Mouse (Mus musculus): ENCODE measurements around the gene Erc1. TPM values are rescaled to one million over a fixed set of nuclear protein-coding genes. Genes with fewer than 3 reads are reported as not detected.

Erc1 gene
- polyA plus RNA-seq, 1 experiment from 2014 or later: 35.7 TPM

GRCm38 (mm10) chr6:119738638-119739375 lies 109.2 kb downstream of the Erc1 start:
- peaks cover 11% of the 10 kb centered on the region for H3K4me1 ChIP-seq
- WGBS: 92% methylated on average over 4 of the region's 4 CpGs
- no peak overlapping the region for H3K27ac ChIP-seq
- H3K27me3 ChIP-seq (replicated peaks): no peaks in the 10 kb centered on the region
- no peak for ATAC-seq (ENCODE audit: low FRiP score, low read depth)
- H3K4me2 ChIP-seq (replicated peaks): no peak overlapping the region
- H3K9ac ChIP-seq: no peak overlapping the region
- no peaks in the 10 kb centered on the region for H3K9me3 ChIP-seq
- peaks cover 10% of the 10 kb centered on the region for H3K36me3 ChIP-seq
- no peak overlapping the region for H3K4me3 ChIP-seq

DNA sequence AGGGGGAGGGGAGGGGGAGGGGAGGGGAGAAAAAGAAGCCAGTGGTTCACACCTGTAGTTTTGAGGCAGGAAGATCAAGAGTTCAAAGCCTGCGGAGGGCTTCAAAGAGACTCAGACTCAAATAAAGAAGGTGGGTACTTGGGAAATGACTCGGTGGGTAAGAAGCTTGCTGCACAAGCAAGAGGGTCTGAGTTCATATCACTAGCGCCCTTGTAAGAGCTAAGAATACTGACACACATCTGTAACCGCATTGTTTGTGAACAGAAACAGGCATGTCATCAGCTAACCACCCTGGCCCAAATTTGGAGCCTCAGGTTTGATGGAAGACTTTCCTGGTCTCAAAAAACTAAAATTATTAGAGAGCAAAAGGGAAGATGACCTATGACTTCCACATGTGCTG lies 110.3 kb downstream of the Erc1 start:
- WGBS: 96% methylated on average over 4 of the region's 4 CpGs
- peaks cover 4% of the 10 kb centered on the region for H3K36me3 ChIP-seq
- no peak overlapping the region for H3K4me3 ChIP-seq
- ATAC-seq (ENCODE audit: low FRiP score, low read depth): no peak
- no peak overlapping the region for H3K27ac ChIP-seq
- no peak overlapping the region for H3K9ac ChIP-seq
- no peak overlapping the region for H3K4me2 ChIP-seq (replicated peaks)
- H3K9me3 ChIP-seq: no peaks in the 10 kb centered on the region
- H3K4me1 ChIP-seq: peaks cover 11% of the 10 kb centered on the region
- no peaks in the 10 kb centered on the region for H3K27me3 ChIP-seq (replicated peaks)

- H3K4me2 ChIP-seq (replicated peaks): no peak overlapping the region
- no peak overlapping the region for H3K9ac ChIP-seq
- no peak overlapping the region for H3K4me3 ChIP-seq
- 59% methylated on average over 2 of the region's 2 CpGs for WGBS
- H3K36me3 ChIP-seq: no peaks in the 10 kb centered on the region
- H3K9me3 ChIP-seq: no peaks in the 10 kb centered on the region
- H3K27me3 ChIP-seq (replicated peaks): no peaks in the 10 kb centered on the region
- no peak for ATAC-seq (ENCODE audit: low FRiP score, low read depth)
- no peak overlapping the region for H3K27ac ChIP-seq
- peaks cover 11% of the 10 kb centered on the region for H3K4me1 ChIP-seq
These were observed 112.0 kb downstream of the Erc1 start for GRCm38 (mm10) chr6:119735937-119736336.

DNA sequence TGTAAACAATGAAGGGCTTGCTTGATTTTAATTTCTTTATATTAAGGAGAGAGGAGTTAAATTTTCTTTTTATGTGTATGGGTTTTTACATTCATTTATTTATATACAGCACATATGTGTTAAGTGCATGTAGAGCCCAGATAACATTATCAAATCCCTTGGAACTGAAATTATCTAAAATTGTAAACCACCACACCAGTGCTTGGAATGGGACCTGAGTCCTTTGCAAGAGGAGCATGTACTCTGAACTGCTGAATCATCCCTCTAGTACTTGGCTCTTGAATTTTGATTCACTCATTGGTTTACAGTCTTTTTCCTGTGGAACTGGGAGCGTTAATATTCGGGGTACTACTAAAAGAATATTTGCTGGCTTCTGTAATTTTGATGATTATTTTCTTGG lies 116.8 kb downstream of the Erc1 start:
- H3K9me3 ChIP-seq: no peaks in the 10 kb centered on the region
- H3K4me2 ChIP-seq (replicated peaks): no peak overlapping the region
- H3K4me3 ChIP-seq: no peak overlapping the region
- peaks cover 10% of the 10 kb centered on the region for H3K4me1 ChIP-seq
- no peaks in the 10 kb centered on the region; the same call in 1 of the 2 replicates for H3K36me3 ChIP-seq
- WGBS: 95% methylated on average over 2 of the region's 2 CpGs
- no peak overlapping the region for H3K27ac ChIP-seq
- no peak overlapping the region for H3K9ac ChIP-seq
- ATAC-seq (ENCODE audit: low FRiP score, low read depth): no peak
- no peaks in the 10 kb centered on the region for H3K27me3 ChIP-seq (replicated peaks)

GRCm38 (mm10) chr6:119715234-119715633 lies 132.7 kb downstream of the Erc1 start:
- no peak overlapping the region for H3K9ac ChIP-seq
- no peak overlapping the region for H3K27ac ChIP-seq
- no peak for ATAC-seq (ENCODE audit: low FRiP score, low read depth)
- peaks cover 11% of the 10 kb centered on the region for H3K36me3 ChIP-seq
- no peaks in the 10 kb centered on the region for H3K27me3 ChIP-seq (replicated peaks)
- no peaks in the 10 kb centered on the region for H3K4me1 ChIP-seq
- WGBS: 92% methylated on average over 2 of the region's 2 CpGs
- no peaks in the 10 kb centered on the region for H3K9me3 ChIP-seq
- no peak overlapping the region for H3K4me3 ChIP-seq
- no peak overlapping the region for H3K4me2 ChIP-seq (replicated peaks)

- Histone ChIP-seq H3K4me2 (replicated peaks) (no peak overlapping the region), H3K9ac (no peak overlapping the region), H3K36me3 (peaks cover 11% of the 10 kb centered on the region), H3K4me3 (no peak overlapping the region), H3K27me3 (replicated peaks) (no peaks in the 10 kb centered on the region), H3K9me3 (no peaks in the 10 kb centered on the region), H3K27ac (no peak overlapping the region), H3K4me1 (no peaks in the 10 kb centered on the region)
- no peak for ATAC-seq (ENCODE audit: low FRiP score, low read depth)
- 91% methylated on average over 2 of the region's 2 CpGs for WGBS
These were observed 134.0 kb downstream of the Erc1 start for GRCm38 (mm10) chr6:119713961-119714360.

GRCm38 (mm10) chr6:119712486-119712885 lies 135.5 kb downstream of the Erc1 start:
- no peaks in the 10 kb centered on the region for H3K27me3 ChIP-seq (replicated peaks)
- H3K4me1 ChIP-seq: no peaks in the 10 kb centered on the region
- no peak for ATAC-seq (ENCODE audit: low FRiP score, low read depth)
- H3K9ac ChIP-seq: no peak overlapping the region
- no peak overlapping the region for H3K4me3 ChIP-seq
- H3K9me3 ChIP-seq: no peaks in the 10 kb centered on the region
- no peak overlapping the region for H3K4me2 ChIP-seq (replicated peaks)
- H3K36me3 ChIP-seq: peaks cover 11% of the 10 kb centered on the region
- H3K27ac ChIP-seq: no peak overlapping the region
- 81% methylated on average over 1 of the region's 1 CpGs for WGBS

- Histone ChIP-seq H3K4me1 (no peaks in the 10 kb centered on the region), H3K27me3 (replicated peaks) (no peaks in the 10 kb centered on the region), H3K4me2 (replicated peaks) (no peak overlapping the region), H3K27ac (no peak overlapping the region), H3K9me3 (no peaks in the 10 kb centered on the region), H3K36me3 (peaks cover 11% of the 10 kb centered on the region), H3K9ac (no peak overlapping the region), H3K4me3 (no peak overlapping the region)
- no peak for ATAC-seq (ENCODE audit: low FRiP score, low read depth)
- 80% methylated on average over 8 of the region's 8 CpGs for WGBS
These were observed 136.2 kb downstream of the Erc1 start for GRCm38 (mm10) chr6:119711649-119712305.

DNA sequence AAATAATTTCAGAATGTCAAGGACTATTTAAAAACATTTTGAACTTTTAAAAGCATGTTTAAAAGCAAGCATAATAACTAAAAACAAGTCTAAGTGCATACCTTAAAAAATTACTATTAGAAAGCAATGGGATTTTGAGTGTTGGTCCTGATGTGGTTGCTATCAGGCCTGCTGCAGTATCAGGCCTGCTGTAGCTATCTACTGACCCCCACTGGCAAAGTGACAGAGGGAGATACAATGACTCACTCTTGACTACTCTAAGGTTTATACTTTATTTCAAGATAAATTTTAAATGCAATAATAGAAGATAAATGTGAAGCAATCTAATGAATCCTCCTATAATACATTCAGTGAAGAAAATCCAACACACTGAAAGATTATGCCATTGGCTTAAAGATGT lies 138.4 kb downstream of the Erc1 start:
- Histone ChIP-seq H3K36me3 (peaks cover 6% of the 10 kb centered on the region), H3K9me3 (no peaks in the 10 kb centered on the region)

DNA sequence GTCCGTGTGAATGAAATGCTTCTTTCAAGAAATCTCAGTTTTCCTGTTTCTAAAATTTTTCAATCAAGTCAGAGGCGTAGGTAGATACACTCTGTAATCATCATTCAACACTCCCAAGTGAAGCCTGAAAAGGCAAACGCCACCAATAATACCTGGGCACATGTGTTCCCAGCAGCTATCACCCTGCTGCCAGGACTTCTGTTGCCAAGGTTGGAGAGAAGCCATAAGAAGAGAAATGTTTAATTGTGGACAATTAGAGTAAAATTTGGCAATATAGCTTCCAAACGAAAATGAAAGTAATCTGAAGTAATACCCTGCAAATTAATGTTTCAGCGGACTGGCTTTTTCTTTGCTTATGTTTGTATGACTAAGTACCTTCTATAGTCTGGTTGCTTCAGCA lies 140.1 kb downstream of the Erc1 start:
- Histone ChIP-seq H3K4me2 (replicated peaks) (no peak overlapping the region), H3K27me3 (replicated peaks) (no peaks in the 10 kb centered on the region), H3K4me1 (no peaks in the 10 kb centered on the region), H3K4me3 (no peak overlapping the region), H3K9me3 (no peaks in the 10 kb centered on the region), H3K36me3 (peaks cover under 1% of the 10 kb centered on the region; the same call in 1 of the 2 replicates), H3K27ac (no peak overlapping the region), H3K9ac (no peak overlapping the region)
- ATAC-seq (ENCODE audit: low FRiP score, low read depth): no peak
- WGBS: 88% methylated on average over 5 of the region's 5 CpGs

More for the DNA sequence above, 138.4 kb downstream of the Erc1 start:
- Histone ChIP-seq H3K9ac (no peak overlapping the region), H3K27ac (no peak overlapping the region), H3K27me3 (replicated peaks) (no peaks in the 10 kb centered on the region), H3K4me1 (no peaks in the 10 kb centered on the region), H3K4me2 (replicated peaks) (no peak overlapping the region), H3K4me3 (no peak overlapping the region)
- no peak for ATAC-seq (ENCODE audit: low FRiP score, low read depth)

DNA sequence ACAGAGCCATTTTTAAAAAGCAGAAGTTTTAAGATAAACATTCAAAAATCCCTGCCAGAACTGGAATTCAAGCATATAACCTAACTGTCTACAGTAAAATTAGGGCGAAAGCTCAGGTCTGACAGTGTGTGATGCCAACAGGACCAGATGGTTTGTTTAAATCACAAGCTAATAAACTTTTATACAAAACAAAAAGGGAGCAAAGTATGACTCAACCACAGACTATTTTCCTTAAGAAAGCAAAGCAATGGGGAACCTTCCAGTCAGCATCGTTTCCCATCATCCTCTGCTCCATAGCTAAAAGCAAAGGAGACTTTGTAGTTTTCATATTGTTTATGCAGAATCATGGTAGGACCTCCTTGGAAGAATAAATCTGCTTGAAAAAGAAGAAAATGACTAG lies 143.1 kb downstream of the Erc1 start:
- no peaks in the 10 kb centered on the region for H3K27me3 ChIP-seq (replicated peaks)
- H3K4me1 ChIP-seq: no peaks in the 10 kb centered on the region
- no peak overlapping the region for H3K4me3 ChIP-seq
- no peak overlapping the region for H3K4me2 ChIP-seq (replicated peaks)
- ATAC-seq (ENCODE audit: low FRiP score, low read depth): no peak
- H3K36me3 ChIP-seq: no peaks in the 10 kb centered on the region
- H3K27ac ChIP-seq: no peak overlapping the region
- WGBS: 95% methylated on average over 2 of the region's 2 CpGs
- no peak overlapping the region for H3K9ac ChIP-seq
- H3K9me3 ChIP-seq: no peaks in the 10 kb centered on the region

GRCm38 (mm10) chr6:119692754-119693153 lies 155.2 kb downstream of the Erc1 start:
- no peaks in the 10 kb centered on the region for H3K9me3 ChIP-seq
- H3K27ac ChIP-seq: no peak overlapping the region
- no peak overlapping the region for H3K4me2 ChIP-seq (replicated peaks)
- WGBS: 95% methylated on average over 5 of the region's 5 CpGs
- no peaks in the 10 kb centered on the region for H3K4me1 ChIP-seq
- H3K36me3 ChIP-seq: peaks cover 26% of the 10 kb centered on the region; the same call in 1 of the 2 replicates
- no peaks in the 10 kb centered on the region for H3K27me3 ChIP-seq (replicated peaks)
- ATAC-seq (ENCODE audit: low FRiP score, low read depth): no peak
- H3K9ac ChIP-seq: no peak overlapping the region
- H3K4me3 ChIP-seq: no peak overlapping the region

DNA sequence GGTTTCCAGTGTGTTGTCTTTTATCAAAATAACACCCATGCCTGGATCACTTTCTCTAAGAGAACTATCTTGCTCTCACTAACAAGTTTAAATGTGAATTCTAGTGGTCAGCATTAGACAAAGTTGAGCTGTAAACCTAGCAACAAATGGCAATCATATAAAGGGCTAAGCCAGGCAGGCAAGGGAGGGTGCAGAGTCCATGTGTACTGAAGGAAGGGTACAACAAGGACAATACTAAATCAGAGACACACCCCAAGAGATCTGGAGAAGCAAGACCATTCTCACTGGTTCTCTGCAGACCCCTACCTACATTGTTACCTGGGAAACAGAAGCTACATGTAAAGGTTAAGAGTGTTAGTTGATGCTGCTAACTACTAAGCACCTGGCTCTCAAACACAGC lies 161.5 kb downstream of the Erc1 start:
- Histone ChIP-seq H3K27me3 (replicated peaks) (no peaks in the 10 kb centered on the region), H3K4me3 (no peak overlapping the region), H3K9ac (no peak overlapping the region), H3K4me1 (no peaks in the 10 kb centered on the region), H3K9me3 (no peaks in the 10 kb centered on the region), H3K27ac (no peak overlapping the region), H3K4me2 (replicated peaks) (no peak overlapping the region), H3K36me3 (peaks cover 14% of the 10 kb centered on the region; the same call in 1 of the 2 replicates)
- ATAC-seq (ENCODE audit: low FRiP score, low read depth): no peak
